Mouse (Mus musculus): ENCODE measurements around the gene Dtx4. TPM values are rescaled to one million over a fixed set of nuclear protein-coding genes. Genes with fewer than 3 reads are reported as not detected.

Gene Dtx4
- polyA plus RNA-seq, 1 experiment from 2014 or later, result 5.8 TPM

GRCm38 (mm10) chr19:12462851-12463721 lies 38.2 kb downstream of the Dtx4 start:
- H3K27ac ChIP-seq, result no peak overlapping the region
- H3K4me3 ChIP-seq, result no peak overlapping the region
- H3K4me2 ChIP-seq (replicated peaks), result no peak overlapping the region
- no peak overlapping the region for H3K9ac ChIP-seq
- peaks cover 7% of the 10 kb centered on the region; the same call in 1 of the 2 replicates for H3K4me1 ChIP-seq
- H3K9me3 ChIP-seq, result no peaks in the 10 kb centered on the region
- no peak for ATAC-seq (ENCODE audit: low FRiP score, low read depth)
- 75% methylated on average over 7 of the region's 7 CpGs for WGBS
- H3K27me3 ChIP-seq, result no peaks in the 10 kb centered on the region
- H3K36me3 ChIP-seq, result no peaks in the 10 kb centered on the region

- H3K4me3 ChIP-seq, result no peak within 1 kb of the TSS
- no peak within 1 kb of the TSS for H3K27ac ChIP-seq
- peaks cover 14% of the 10 kb centered on the region; the same call in 1 of the 2 replicates for H3K4me1 ChIP-seq
- H3K9me3 ChIP-seq, result no peaks in the 10 kb centered on the region
- H3K27me3 ChIP-seq, result no peaks in the 10 kb centered on the region
- WGBS, result 83% methylated on average over 11 of the region's 11 CpGs
- H3K9ac ChIP-seq, result no peak within 1 kb of the TSS
- H3K4me2 ChIP-seq (replicated peaks), result no peak within 1 kb of the TSS
- no peaks in the 10 kb centered on the region for H3K36me3 ChIP-seq
- no peak for ATAC-seq (ENCODE audit: low FRiP score, low read depth)
Observed at GRCm38 (mm10) chr19:12460282-12461249, 40.7 kb downstream of the Dtx4 start, which contains the start of gene Mpeg1. Gene Mpeg1, plus strand, starts transcription at chr19:12460779.

GRCm38 (mm10) chr19:12459516-12459915 lies 41.7 kb downstream of the Dtx4 start:
- ATAC-seq (ENCODE audit: low FRiP score, low read depth), result no peak
- Histone ChIP-seq H3K36me3 (no peaks in the 10 kb centered on the region), H3K27ac (no peak overlapping the region), H3K27me3 (no peaks in the 10 kb centered on the region), H3K4me1 (peaks cover 14% of the 10 kb centered on the region; the same call in 1 of the 2 replicates), H3K9me3 (no peaks in the 10 kb centered on the region), H3K4me2 (replicated peaks) (no peak overlapping the region), H3K9ac (no peak overlapping the region), H3K4me3 (no peak overlapping the region)
- WGBS, result 72% methylated on average over 4 of the region's 4 CpGs

- peak; percentile 81 for ATAC-seq (ENCODE audit: low FRiP score, low read depth)
- 23% methylated on average over 12 of the region's 12 CpGs for WGBS
- H3K4me2 ChIP-seq (replicated peaks), result peak overlapping the region; percentile 57
Observed at GRCm38 (mm10) chr19:12457401-12458066, 43.7 kb downstream of the Dtx4 start.

GRCm38 (mm10) chr19:12445014-12445413 lies 56.2 kb downstream of the Dtx4 start:
- no peak overlapping the region for H3K4me2 ChIP-seq (replicated peaks)
- no peaks in the 10 kb centered on the region for H3K36me3 ChIP-seq
- no peaks in the 10 kb centered on the region for H3K9me3 ChIP-seq
- no peak overlapping the region for H3K27ac ChIP-seq
- no peak for ATAC-seq (ENCODE audit: low FRiP score, low read depth)
- WGBS, result 78% methylated on average over 3 of the region's 3 CpGs
- H3K9ac ChIP-seq, result no peak overlapping the region
- H3K27me3 ChIP-seq, result no peaks in the 10 kb centered on the region
- H3K4me3 ChIP-seq, result no peak overlapping the region
- H3K4me1 ChIP-seq, result no peaks in the 10 kb centered on the region

More at GRCm38 (mm10) chr19:12457401-12458066, 43.7 kb downstream of the Dtx4 start:
- H3K36me3 ChIP-seq, result no peaks in the 10 kb centered on the region
- H3K4me1 ChIP-seq, result peaks cover 7% of the 10 kb centered on the region; the same call in 1 of the 2 replicates
- no peaks in the 10 kb centered on the region for H3K27me3 ChIP-seq
- no peaks in the 10 kb centered on the region for H3K9me3 ChIP-seq
- peak overlapping the region; percentile 28 for H3K4me3 ChIP-seq
- peak overlapping the region; percentile 44 for H3K27ac ChIP-seq
- 0 out of 2 replicates have a peak overlapping the region, but pooled peaks have one; percentile 25 for H3K9ac ChIP-seq

- Histone ChIP-seq H3K4me3 (no peak overlapping the region), H3K9ac (no peak overlapping the region), H3K36me3 (no peaks in the 10 kb centered on the region), H3K27ac (no peak overlapping the region), H3K4me1 (no peaks in the 10 kb centered on the region), H3K4me2 (replicated peaks) (no peak overlapping the region), H3K27me3 (no peaks in the 10 kb centered on the region), H3K9me3 (no peaks in the 10 kb centered on the region)
- ATAC-seq (ENCODE audit: low FRiP score, low read depth), result no peak
- 74% methylated on average over 4 of the region's 4 CpGs for WGBS
Observed at GRCm38 (mm10) chr19:12442560-12442959, 58.7 kb downstream of the Dtx4 start.

GRCm38 (mm10) chr19:12440103-12440725 lies 61.0 kb downstream of the Dtx4 start:
- H3K36me3 ChIP-seq, result no peaks in the 10 kb centered on the region
- no peak overlapping the region for H3K27ac ChIP-seq
- H3K9ac ChIP-seq, result no peak overlapping the region
- no peaks in the 10 kb centered on the region for H3K27me3 ChIP-seq
- WGBS, result 75% methylated on average over 5 of the region's 5 CpGs
- H3K9me3 ChIP-seq, result no peaks in the 10 kb centered on the region
- H3K4me2 ChIP-seq (replicated peaks), result no peak overlapping the region
- H3K4me3 ChIP-seq, result no peak overlapping the region
- no peaks in the 10 kb centered on the region for H3K4me1 ChIP-seq
- ATAC-seq (ENCODE audit: low FRiP score, low read depth), result no peak

GRCm38 (mm10) chr19:12439581-12439980 lies 61.7 kb downstream of the Dtx4 start:
- WGBS, result 43% methylated on average over 1 of the region's 1 CpGs
- ATAC-seq (ENCODE audit: low FRiP score, low read depth), result no peak

GRCm38 (mm10) chr19:12435750-12436524 lies 65.3 kb downstream of the Dtx4 start:
- no peaks in the 10 kb centered on the region for H3K36me3 ChIP-seq
- no peak overlapping the region for H3K4me2 ChIP-seq (replicated peaks)
- no peak overlapping the region for H3K9ac ChIP-seq
- WGBS, result 84% methylated on average over 4 of the region's 4 CpGs
- H3K4me1 ChIP-seq, result no peaks in the 10 kb centered on the region
- no peak overlapping the region for H3K27ac ChIP-seq
- H3K4me3 ChIP-seq, result no peak overlapping the region
- no peak for ATAC-seq (ENCODE audit: low FRiP score, low read depth)
- no peaks in the 10 kb centered on the region for H3K27me3 ChIP-seq
- H3K9me3 ChIP-seq, result no peaks in the 10 kb centered on the region

More at GRCm38 (mm10) chr19:12439581-12439980, 61.7 kb downstream of the Dtx4 start:
- Histone ChIP-seq H3K9ac (no peak overlapping the region), H3K4me2 (replicated peaks) (no peak overlapping the region), H3K27ac (no peak overlapping the region), H3K4me1 (no peaks in the 10 kb centered on the region), H3K36me3 (no peaks in the 10 kb centered on the region), H3K9me3 (no peaks in the 10 kb centered on the region), H3K4me3 (no peak overlapping the region), H3K27me3 (no peaks in the 10 kb centered on the region)

- H3K36me3 ChIP-seq, result no peaks in the 10 kb centered on the region
- no peaks in the 10 kb centered on the region for H3K27me3 ChIP-seq
- 83% methylated on average over 4 of the region's 4 CpGs for WGBS
- no peaks in the 10 kb centered on the region for H3K4me1 ChIP-seq
- no peak overlapping the region for H3K4me2 ChIP-seq (replicated peaks)
- no peak for ATAC-seq (ENCODE audit: low FRiP score, low read depth)
- no peak overlapping the region for H3K4me3 ChIP-seq
- H3K9me3 ChIP-seq, result no peaks in the 10 kb centered on the region
- no peak overlapping the region for H3K9ac ChIP-seq
- H3K27ac ChIP-seq, result no peak overlapping the region
Observed at GRCm38 (mm10) chr19:12435011-12435416, 66.2 kb downstream of the Dtx4 start.
